Mouse (Mus musculus) C2C12 (cell line): ENCODE measurements around the gene Arhgap42.

Source experiments
- CTCF ChIP-seq: IDR thresholded peaks from one replicate; pipeline ENCODE4 v1.5.1; 2011; ENCODE audit not compliant: control insufficient read depth, insufficient read depth, insufficient read length
- MAX ChIP-seq: IDR thresholded peaks from one replicate; pipeline ENCODE4 v1.6.1; 2011; ENCODE audit warnings: mild to moderate bottlenecking, control low read depth
- MYOD1 ChIP-seq: IDR thresholded peaks from one replicate; pipeline ENCODE4 v1.6.1; 2011; ENCODE audit warnings: low read depth; ENCODE audit not compliant: control insufficient read depth, insufficient read length
- USF1 ChIP-seq: IDR thresholded peaks from one replicate; pipeline ENCODE4 v1.6.1; 2011; ENCODE audit warnings: low read depth, mild to moderate bottlenecking, control low read depth, moderate library complexity

- no peak for TF ChIP-seq CTCF
- TF ChIP-seq MYOD1, result no peak
- no peak for TF ChIP-seq MAX
- TF ChIP-seq USF1, result no peak
Observed at GRCm38 (mm10) chr9:9214849-9215248, 24.1 kb downstream of the Arhgap42 start.
